Mouse (Mus musculus) stomach, embryonic 16.5 days (tissue): ENCODE measurements around the gene Thsd4. TPM values are rescaled to one million over a fixed set of nuclear protein-coding genes. Genes with fewer than 3 reads are reported as not detected.
A peak's percentile ranks its signal among the peaks of the same experiment; 100 is the strongest.

Experiments
- ATAC-seq: fragments of 200-750 bp; cut with Nextera tagmentation; 2 replicates; pipeline ENCODE4 v1.8.0; 2017; ENCODE audit warnings: moderate number of reproducible peaks, moderate TSS enrichment; ENCODE audit not compliant: insufficient read depth, low FRiP score
- H3K27ac ChIP-seq: fragments of 300-500 bp; sonication (generic); 2 replicates; pipeline ENCODE4 v1.5.1; 2014; ENCODE audit warnings: low read length
- H3K27me3 ChIP-seq: fragments of 300-500 bp; sonication (generic); 2 replicates; pipeline ENCODE4 v1.6.1; 2014; ENCODE audit warnings: low read length, control low read depth, mixed read lengths; ENCODE audit not compliant: control insufficient read depth, insufficient read depth
- H3K36me3 ChIP-seq: fragments of 300-500 bp; sonication (generic); 2 replicates; pipeline ENCODE4 v1.6.1; 2014; ENCODE audit warnings: low read length; ENCODE audit not compliant: control insufficient read depth, insufficient read depth
- H3K4me1 ChIP-seq: fragments of 300-500 bp; sonication (generic); 2 replicates; pipeline ENCODE4 v1.6.1; 2014; ENCODE audit warnings: low read length, control low read depth, mixed read lengths; ENCODE audit not compliant: control insufficient read depth, insufficient read depth
- H3K4me2 ChIP-seq: fragments of 300-500 bp; sonication (generic); 2 replicates; pipeline ENCODE4 v1.6.1; 2014; ENCODE audit warnings: low read depth, low read length, mixed read lengths
- H3K4me3 ChIP-seq: fragments of 300-500 bp; sonication (generic); replicated peaks from 2 replicates; pipeline ENCODE4 v1.5.1; 2014; ENCODE audit warnings: mild to moderate bottlenecking, low read length
- H3K9ac ChIP-seq: fragments of 300-500 bp; sonication (generic); 2 replicates; pipeline ENCODE4 v1.6.1; 2014; ENCODE audit warnings: low read length
- H3K9me3 ChIP-seq: fragments of 300-500 bp; sonication (generic); replicated peaks from 2 replicates; pipeline ENCODE4 v1.6.1; 2016; ENCODE audit warnings: low read length, control low read depth; ENCODE audit not compliant: control insufficient read depth
- WGBS: fragments of 180-500 bp; shearing (Covaris S2); extraction: QIAGEN DNeasy Blood & Tissue Kit; methylation state at CpG from one replicate; pipeline ENCODE4 v1.1.7; 2014; 5-methylcytosine and 5-hydroxymethylcytosine counted together
- polyA plus RNA-seq: library from polyadenylated mRNA; unstranded; fragments of >200 nt; fragmentation: Nextera tagmentation; extraction: Ambion mirVana; gene quantifications from 2 replicates; pipeline ENCODE4 v1.2.1, GENCODE M21; 2015

Gene Thsd4
- polyA plus RNA-seq, 1 experiment from 2014 or later = 18.7 TPM

- peaks cover 7% of the 10 kb centered on the region; the same call in 1 of the 2 replicates for H3K9me3 ChIP-seq
- 85% methylated on average over 2 of the region's 2 CpGs for WGBS
- H3K4me3 ChIP-seq = no peak overlapping the region
- peak; percentile 59 for ATAC-seq
- peaks cover 15% of the 10 kb centered on the region for H3K4me1 ChIP-seq
- peaks cover 5% of the 10 kb centered on the region for H3K36me3 ChIP-seq
- no peak overlapping the region for H3K4me2 ChIP-seq
- H3K9ac ChIP-seq = no peak overlapping the region
- peak overlapping the region; percentile 79 for H3K27ac ChIP-seq
- no peaks in the 10 kb centered on the region for H3K27me3 ChIP-seq
Measured at GRCm38 (mm10) chr9:60305204-60305840, 216.5 kb downstream of the Thsd4 start.

- Histone ChIP-seq H3K4me3 (no peak overlapping the region), H3K27ac (no peak overlapping the region), H3K4me1 (no peaks in the 10 kb centered on the region), H3K4me2 (no peak overlapping the region), H3K9me3 (peaks cover 7% of the 10 kb centered on the region; the same call in 1 of the 2 replicates), H3K36me3 (peaks cover 5% of the 10 kb centered on the region), H3K9ac (no peak overlapping the region), H3K27me3 (no peaks in the 10 kb centered on the region)
- ATAC-seq = no peak
- 89% methylated on average over 2 of the region's 2 CpGs for WGBS
Measured at GRCm38 (mm10) chr9:60296276-60296675, 225.6 kb downstream of the Thsd4 start.

DNA sequence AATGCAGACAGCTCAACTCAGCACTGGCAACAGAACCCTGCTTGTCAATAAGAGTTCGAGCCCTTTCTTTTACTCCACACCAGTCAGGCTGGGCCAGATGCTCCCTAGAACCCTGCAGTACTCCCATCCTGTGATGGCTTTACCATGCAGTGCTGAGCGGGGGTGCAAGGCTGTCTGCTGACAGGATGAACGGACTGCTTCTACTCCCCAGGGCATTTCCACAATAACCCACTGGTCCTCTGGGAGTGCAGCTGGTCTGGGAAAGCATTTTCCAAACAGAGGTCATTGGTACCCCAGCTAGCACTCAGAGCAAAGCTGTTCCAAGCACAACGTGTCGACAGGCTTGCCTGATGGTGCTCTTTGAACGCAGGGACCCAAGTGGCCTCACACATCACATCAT is 226.6 kb downstream of the Thsd4 start:
- Histone ChIP-seq H3K4me1 (no peaks in the 10 kb centered on the region), H3K4me3 (no peak overlapping the region), H3K36me3 (no peaks in the 10 kb centered on the region), H3K9ac (no peak overlapping the region), H3K9me3 (no peaks in the 10 kb centered on the region), H3K4me2 (no peak overlapping the region), H3K27ac (no peak overlapping the region), H3K27me3 (no peaks in the 10 kb centered on the region)
- WGBS = 71% methylated on average over 6 of the region's 6 CpGs
- ATAC-seq = no peak

DNA sequence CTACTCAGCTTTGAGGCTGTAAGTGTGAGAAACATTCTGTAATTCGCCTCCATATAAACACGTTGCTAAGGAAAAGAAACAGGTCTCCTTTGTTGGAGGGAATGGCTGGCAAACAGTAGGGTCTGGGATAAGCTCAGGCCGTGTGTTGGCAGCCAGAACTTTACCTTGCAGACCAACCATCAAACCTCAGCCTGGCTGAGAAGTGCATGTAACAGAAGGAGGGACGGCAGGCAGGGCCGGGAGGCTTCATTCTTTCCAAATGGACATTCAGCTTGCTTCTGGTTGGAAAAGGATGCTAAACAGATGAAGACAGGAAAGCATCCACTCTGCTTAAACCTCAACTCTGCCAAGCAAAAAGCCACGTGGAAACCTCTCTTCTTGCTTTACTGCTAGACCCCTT is 228.7 kb downstream of the Thsd4 start:
- no peak overlapping the region for H3K27ac ChIP-seq
- no peaks in the 10 kb centered on the region for H3K9me3 ChIP-seq
- no peak overlapping the region for H3K9ac ChIP-seq
- WGBS = 69% methylated on average over 6 of the region's 6 CpGs
- H3K36me3 ChIP-seq = no peaks in the 10 kb centered on the region
- ATAC-seq = no peak
- H3K4me1 ChIP-seq = peaks cover 6% of the 10 kb centered on the region
- H3K4me3 ChIP-seq = no peak overlapping the region
- no peaks in the 10 kb centered on the region for H3K27me3 ChIP-seq
- no peak overlapping the region for H3K4me2 ChIP-seq

- H3K36me3 ChIP-seq = no peaks in the 10 kb centered on the region
- peaks cover 6% of the 10 kb centered on the region for H3K4me1 ChIP-seq
- no peaks in the 10 kb centered on the region for H3K27me3 ChIP-seq
- H3K4me2 ChIP-seq = no peak overlapping the region
- WGBS = 78% methylated on average over 8 of the region's 8 CpGs
- no peak for ATAC-seq
- H3K4me3 ChIP-seq = no peak overlapping the region
- no peak overlapping the region for H3K27ac ChIP-seq
- H3K9me3 ChIP-seq = no peaks in the 10 kb centered on the region
- no peak overlapping the region for H3K9ac ChIP-seq
Measured at GRCm38 (mm10) chr9:60290780-60291179, 231.1 kb downstream of the Thsd4 start.

GRCm38 (mm10) chr9:60288789-60289188 is 233.1 kb downstream of the Thsd4 start:
- peaks cover 6% of the 10 kb centered on the region for H3K4me1 ChIP-seq
- H3K36me3 ChIP-seq = no peaks in the 10 kb centered on the region
- 56% methylated on average over 12 of the region's 12 CpGs for WGBS
- H3K27ac ChIP-seq = no peak overlapping the region
- H3K4me2 ChIP-seq = no peak overlapping the region
- no peaks in the 10 kb centered on the region for H3K9me3 ChIP-seq
- no peak for ATAC-seq
- no peaks in the 10 kb centered on the region for H3K27me3 ChIP-seq
- H3K4me3 ChIP-seq = no peak overlapping the region
- H3K9ac ChIP-seq = peak overlapping the region; percentile 41; the same call in 1 of the 2 replicates

- WGBS = 91% methylated on average over 3 of the region's 3 CpGs
- Histone ChIP-seq H3K4me2 (no peak overlapping the region), H3K27me3 (no peaks in the 10 kb centered on the region), H3K27ac (no peak overlapping the region), H3K36me3 (no peaks in the 10 kb centered on the region), H3K9ac (no peak overlapping the region), H3K4me3 (no peak overlapping the region), H3K4me1 (peaks cover 6% of the 10 kb centered on the region), H3K9me3 (no peaks in the 10 kb centered on the region)
- no peak for ATAC-seq
Measured at GRCm38 (mm10) chr9:60286390-60286789, 235.5 kb downstream of the Thsd4 start.

DNA sequence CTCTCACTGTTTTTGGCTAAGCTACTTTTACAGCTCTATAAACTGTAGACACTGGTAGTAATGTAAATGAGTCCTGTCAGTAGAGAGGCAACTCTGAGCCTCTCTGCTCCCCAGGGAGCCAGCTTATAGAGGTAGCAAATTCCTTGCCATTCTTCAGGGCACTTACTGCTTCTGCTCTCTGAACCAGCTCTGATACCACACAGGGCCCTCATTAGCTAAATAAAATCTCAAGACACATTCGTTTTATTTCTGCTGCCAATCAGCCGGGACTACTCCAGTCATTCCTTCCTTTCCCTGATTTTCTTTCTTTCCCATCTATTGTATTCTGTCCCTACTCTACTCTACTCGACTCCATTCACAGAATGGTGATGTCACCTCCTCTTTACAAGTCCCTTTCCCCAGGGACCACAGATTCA is 236.8 kb downstream of the Thsd4 start:
- Histone ChIP-seq H3K27me3 (no peaks in the 10 kb centered on the region), H3K36me3 (no peaks in the 10 kb centered on the region), H3K4me2 (no peak overlapping the region), H3K9me3 (no peaks in the 10 kb centered on the region), H3K27ac (no peak overlapping the region), H3K4me1 (peaks cover 13% of the 10 kb centered on the region), H3K4me3 (no peak overlapping the region), H3K9ac (no peak overlapping the region)
- ATAC-seq = no peak
- WGBS = 58% methylated on average over 3 of the region's 3 CpGs

GRCm38 (mm10) chr9:60284318-60284717 is 237.5 kb downstream of the Thsd4 start:
- Histone ChIP-seq H3K9me3 (no peaks in the 10 kb centered on the region), H3K4me1 (peaks cover 16% of the 10 kb centered on the region), H3K9ac (no peak overlapping the region), H3K36me3 (no peaks in the 10 kb centered on the region), H3K27me3 (no peaks in the 10 kb centered on the region), H3K4me2 (no peak overlapping the region), H3K27ac (no peak overlapping the region), H3K4me3 (no peak overlapping the region)
- ATAC-seq = no peak
- WGBS = 87% methylated on average over 1 of the region's 1 CpGs
